Mouse (Mus musculus): Measurements from ENCODE around the gene Rnf166. TPM values are rescaled to one million over a fixed set of nuclear protein-coding genes. Genes with fewer than 3 reads are reported as not detected.

The Rnf166 gene
- polyA plus RNA-seq, 1 experiment, result 72.7 TPM

Other genes starting within 250 kb of the Rnf166 start
- gene Zfpm1, start 193.9 kb downstream of the Rnf166 start, polyA plus RNA-seq (2012; rRNA removed), result 23.3 and 27.8 TPM in 2 replicates
- gene Trhr2, start 115.3 kb downstream of the Rnf166 start, polyA plus RNA-seq (2012; rRNA removed), result not detected in 2 replicates
- 18.9 and 22.1 TPM in 2 replicates for gene Zc3h18, start 99.5 kb downstream of the Rnf166 start, polyA plus RNA-seq (2012; rRNA removed)
- gene Il17c, start 54.0 kb downstream of the Rnf166 start, polyA plus RNA-seq (2012; rRNA removed), result 0.33 and 0.34 TPM in 2 replicates
- 72.6 and 73.9 TPM in 2 replicates for gene Cyba, start 43.1 kb downstream of the Rnf166 start, polyA plus RNA-seq (2012; rRNA removed)
- gene Mvd, start 32.6 kb downstream of the Rnf166 start, polyA plus RNA-seq (2012; rRNA removed), result 31.6 and 42.7 TPM in 2 replicates
- gene Snai3, start 15.3 kb downstream of the Rnf166 start, polyA plus RNA-seq (2012; rRNA removed), result 1.9 and 2.4 TPM in 2 replicates
- gene Ctu2, start 79 bp upstream of the Rnf166 start, polyA plus RNA-seq (2012; rRNA removed), result 16.1 and 21.8 TPM in 2 replicates
- gene Piezo1, start 75.3 kb upstream of the Rnf166 start, polyA plus RNA-seq (2012; rRNA removed), result 161 and 162 TPM in 2 replicates
- gene Cdt1, start 92.0 kb upstream of the Rnf166 start, polyA plus RNA-seq (2012; rRNA removed), result 4.6 and 5.6 TPM in 2 replicates
- gene Aprt, start 100.8 kb upstream of the Rnf166 start, polyA plus RNA-seq (2012; rRNA removed), result 34.5 and 42.2 TPM in 2 replicates
- 21.4 and 23.8 TPM in 2 replicates for gene Galns, start 135.4 kb upstream of the Rnf166 start, polyA plus RNA-seq (2012; rRNA removed)
- gene Trappc2l, start 135.6 kb upstream of the Rnf166 start, polyA plus RNA-seq (2012; rRNA removed), result 109 and 121 TPM in 2 replicates
- gene Pabpn1l, start 146.7 kb upstream of the Rnf166 start, polyA plus RNA-seq (2012; rRNA removed), result not detected in 2 replicates
- 3.9 and 6.1 TPM in 2 replicates for gene Cbfa2t3, start 223.0 kb upstream of the Rnf166 start, polyA plus RNA-seq (2012; rRNA removed)